Mouse (Mus musculus) kidney, adult 9 months (tissue): ENCODE results near the gene Opcml.

ENCODE experiments used
- DNase-seq: peaks from one replicate; pipeline ENCODE4 v3.0.0; 2022

Gene Opcml

GRCm38 (mm10) chr9:28012664-28013063 lies 222.1 kb downstream of the Opcml start:
- DNase-seq = no peak

- DNase-seq = no peak
These were observed 222.6 kb downstream of the Opcml start for GRCm38 (mm10) chr9:28013192-28013591.

GRCm38 (mm10) chr9:28028156-28028555 lies 237.6 kb downstream of the Opcml start:
- DNase-seq = no peak

- DNase-seq = no peak
These were observed 238.3 kb downstream of the Opcml start for GRCm38 (mm10) chr9:28028788-28029393.

- DNase-seq = no peak
These were observed 258.6 kb downstream of the Opcml start for GRCm38 (mm10) chr9:28049157-28049556.

GRCm38 (mm10) chr9:28057171-28057845 lies 266.7 kb downstream of the Opcml start:
- DNase-seq = no peak

- no peak for DNase-seq
These were observed 274.6 kb downstream of the Opcml start for GRCm38 (mm10) chr9:28065126-28065525.

GRCm38 (mm10) chr9:28080694-28081093 lies 290.1 kb downstream of the Opcml start:
- no peak for DNase-seq

- no peak for DNase-seq
These were observed 293.2 kb downstream of the Opcml start for GRCm38 (mm10) chr9:28083754-28084153.

- DNase-seq = no peak
These were observed 293.7 kb downstream of the Opcml start for GRCm38 (mm10) chr9:28084273-28084726.

GRCm38 (mm10) chr9:28091395-28091794 lies 300.8 kb downstream of the Opcml start:
- no peak for DNase-seq

- no peak for DNase-seq
These were observed 304.1 kb downstream of the Opcml start for GRCm38 (mm10) chr9:28094722-28095121.

- no peak for DNase-seq
These were observed 305.6 kb downstream of the Opcml start for GRCm38 (mm10) chr9:28096204-28096603.

GRCm38 (mm10) chr9:28101981-28102380 lies 311.4 kb downstream of the Opcml start:
- no peak for DNase-seq

GRCm38 (mm10) chr9:28121858-28122257 lies 331.3 kb downstream of the Opcml start:
- DNase-seq = no peak

- DNase-seq = no peak
These were observed 338.2 kb downstream of the Opcml start for GRCm38 (mm10) chr9:28128735-28129134.

GRCm38 (mm10) chr9:28131521-28131920 lies 340.9 kb downstream of the Opcml start:
- no peak for DNase-seq

- DNase-seq = no peak
These were observed 346.0 kb downstream of the Opcml start for GRCm38 (mm10) chr9:28136614-28137013.

- DNase-seq = no peak
These were observed 349.5 kb downstream of the Opcml start for GRCm38 (mm10) chr9:28139957-28140597.

GRCm38 (mm10) chr9:28149507-28149906 lies 358.9 kb downstream of the Opcml start:
- no peak for DNase-seq

- no peak for DNase-seq
These were observed 363.2 kb downstream of the Opcml start for GRCm38 (mm10) chr9:28153748-28154147.

GRCm38 (mm10) chr9:28157092-28157491 lies 366.5 kb downstream of the Opcml start:
- no peak for DNase-seq

GRCm38 (mm10) chr9:28160953-28161352 lies 370.4 kb downstream of the Opcml start:
- no peak for DNase-seq

GRCm38 (mm10) chr9:28163946-28164345 lies 373.4 kb downstream of the Opcml start:
- DNase-seq = no peak
